22 mouse cellular contexts compared by ENCODE assay signal in the genomic region with DNA sequence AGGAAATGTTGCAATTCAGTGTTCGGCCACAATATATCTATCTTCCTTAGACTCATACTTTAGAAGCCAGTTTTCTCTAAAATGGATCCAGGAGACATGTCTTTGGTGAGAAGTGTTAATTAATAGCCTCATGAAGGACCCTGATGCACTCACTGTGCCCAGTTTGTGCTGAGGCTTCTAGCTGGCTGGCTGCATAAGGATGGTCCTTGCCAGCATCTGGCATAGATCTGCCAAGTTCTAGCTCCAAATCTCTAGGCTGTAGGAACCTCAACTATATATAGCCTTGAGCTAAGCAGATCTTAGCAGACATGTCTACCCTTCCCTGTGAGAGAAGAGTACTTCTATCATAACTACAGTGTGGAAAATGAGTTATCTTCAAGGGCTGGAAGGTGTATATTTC.
A peak's percentile ranks its signal among the peaks of the same experiment; 100 is the strongest.
DNase-seq lines count a peak whose midpoint lies in the region; ATAC-seq and TF ChIP-seq lines count a peak whose summit lies in the region.
"Had no signal": no experiment of that assay in that cellular context is flagged by ENCODE, and none has a peak within 500 bp of the region (broad histone marks: within the 10 kb centered on the region; RNA-seq: fewer than 3 reads in every experiment).

No protein-coding gene starts in this region.

- peak; percentile 2; the same call in 1 of the 2 replicates for ATAC-seq in granulocyte monocyte progenitor cell, adult 5-6 weeks (replicated peaks; ENCODE audit: poor library complexity, severe bottlenecking)
- ATAC-seq: CD4-positive, CD25-positive, alpha-beta regulatory T cell, adult 4 months; forebrain, embryonic 14.5 days; hindbrain, postnatal 0 days had no signal

- H3K27ac ChIP-seq in layer of hippocampus, adult 2 months, result 0 out of 2 replicates have a peak overlapping the region, but pooled peaks have one; percentile 14
- H3K27ac ChIP-seq: embryonic facial prominence, embryonic 15.5 days; forebrain, embryonic 10.5 days; hindbrain, embryonic 13.5 days; hindbrain, postnatal 0 days had no signal

- peak; percentile 13 for DNase-seq in gastrocnemius, postnatal 14 days
- DNase-seq in gastrocnemius, postnatal 4 days (ENCODE audit: low spot score in 2 of 2), result no peak
- DNase-seq in layer of hippocampus, adult 2 months (ENCODE audit: low spot score in 2 of 2), result no peak
- DNase-seq in layer of hippocampus, adult 18-20 months (ENCODE audit: low spot score in 2 of 2), result no peak
- peak; percentile 62 for DNase-seq in skeletal muscle tissue, adult 2 months (ENCODE audit: low read depth, low spot score)
- DNase-seq in cerebellum, adult 11 months, result no peak
- no peak for DNase-seq in adipocyte (ENCODE audit: low spot score)
- DNase-seq: adrenal gland, postnatal 14 days; B cell, adult 2 months; cerebellum, adult 8-10 months; cerebellum, postnatal 14 days; embryo, embryonic 11 days; heart, postnatal 10 days; kidney, adult 11 months had no signal

- H3K4me3 ChIP-seq in layer of hippocampus, adult 2 months, result no peak overlapping the region
- H3K4me3 ChIP-seq: embryonic facial prominence, embryonic 15.5 days; erythroblast, embryonic 14.5 days; forebrain, embryonic 10.5 days; hindbrain, embryonic 13.5 days had no signal

- TF ChIP-seq CTCF in layer of hippocampus, adult 2 months (conservative IDR thresholded peaks at IDR 0.05), result no peak

- intact Hi-C loops in gastrocnemius, postnatal 14 days (cut with DNase I; ENCODE audit: low total_unique reads), result loop anchor here (10.0 kb wide), 1 partner anchor 49 kb away; no protein-coding TSS in a partner anchor

Comparison
In these comparisons a context has a peak if more than half of its experiments do, and no peak if none do; other contexts are left out.
1. DNase-seq: peak in gastrocnemius, postnatal 14 days (single experiment) and skeletal muscle tissue, adult 2 months (single experiment); none in gastrocnemius, postnatal 4 days (0 of 2), layer of hippocampus, adult 2 months (0 of 2), layer of hippocampus, adult 18-20 months (0 of 2), cerebellum, adult 11 months (single experiment) and adipocyte (single experiment).